Mouse (Mus musculus) A20 (cell line): ENCODE data around the gene Aktip.
A peak's percentile ranks its signal among the peaks of the same experiment; 100 is the strongest.

ENCODE experiments used
- DNase-seq: peaks from one replicate; pipeline ENCODE4 v3.0.0-alpha.2; 2011; ENCODE audit warnings: low read depth, low spot score

Gene Aktip

GRCm38 (mm10) chr8:91190816-91191340 is 8.9 kb downstream of the Aktip start:
- DNase-seq = peak; percentile 60

DNA sequence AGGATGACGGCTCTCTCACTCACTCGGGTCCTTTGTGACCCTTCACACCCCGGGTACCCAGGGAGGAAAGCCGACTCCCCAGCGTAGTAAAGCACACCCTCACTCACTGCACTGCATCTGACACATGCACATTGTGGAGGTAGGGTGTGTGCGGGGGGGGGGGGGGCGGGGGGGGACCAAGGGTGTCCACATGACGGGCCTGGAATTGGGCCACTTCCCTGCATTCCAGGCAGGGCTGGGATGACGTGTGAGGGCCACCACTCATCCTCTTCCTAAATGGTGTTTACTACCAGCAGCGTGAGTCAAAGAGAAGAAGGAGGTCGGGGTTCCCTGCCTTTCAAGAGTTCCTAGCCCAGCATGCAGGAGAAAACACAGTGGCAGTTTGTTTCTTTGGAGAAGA is 11.6 kb downstream of the Aktip start:
- no peak for DNase-seq

- peak; percentile 31 for DNase-seq
Measured at GRCm38 (mm10) chr8:91186372-91186771, 13.4 kb downstream of the Aktip start.

- DNase-seq = no peak
Measured at GRCm38 (mm10) chr8:91177708-91178107, 22.1 kb downstream of the Aktip start.

- DNase-seq = no peak
Measured at GRCm38 (mm10) chr8:91176176-91176575, 23.6 kb downstream of the Aktip start.

GRCm38 (mm10) chr8:91171605-91172004 is 28.2 kb downstream of the Aktip start:
- no peak for DNase-seq

- no peak for DNase-seq
Measured at GRCm38 (mm10) chr8:91170914-91171313, 28.9 kb downstream of the Aktip start.

DNA sequence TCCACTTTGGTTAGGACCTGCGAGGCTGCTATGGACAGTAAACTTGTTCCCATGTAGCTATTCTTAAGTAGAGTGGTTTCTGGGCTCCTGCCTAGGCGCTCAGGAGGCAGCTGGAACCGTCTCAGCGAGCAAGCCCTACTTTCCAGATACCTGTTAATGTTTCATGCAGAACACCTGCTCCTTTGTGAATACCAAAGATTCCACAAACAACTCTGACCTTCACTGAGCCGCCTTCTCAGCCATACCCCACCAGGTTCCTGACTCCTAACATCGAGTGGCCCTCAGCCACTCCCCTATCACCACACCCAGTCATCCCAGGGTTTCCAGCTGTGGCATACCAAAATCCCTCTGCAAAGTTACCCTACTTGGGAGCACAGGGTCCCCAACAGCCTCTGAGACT is 29.6 kb downstream of the Aktip start:
- no peak for DNase-seq

GRCm38 (mm10) chr8:91159959-91160800 is 39.6 kb downstream of the Aktip start:
- DNase-seq = no peak

DNA sequence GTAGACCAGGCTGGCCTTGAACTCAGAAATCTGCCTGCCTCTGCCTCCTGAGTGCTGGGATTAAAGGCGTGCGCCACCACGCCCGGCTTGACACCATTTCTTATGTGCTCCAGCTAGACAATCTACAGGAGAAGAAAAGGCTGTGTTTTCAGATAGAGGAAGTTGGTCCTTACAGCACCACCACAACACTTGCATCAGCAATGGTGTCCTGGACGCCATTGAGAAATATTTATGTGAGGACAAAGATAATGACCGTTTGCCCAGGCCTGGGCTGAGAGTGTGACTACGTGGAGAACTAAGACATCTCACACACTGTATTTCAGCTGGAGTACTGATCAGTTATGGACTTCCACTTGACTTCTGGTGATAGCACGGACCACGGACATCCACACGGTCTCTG is 41.2 kb downstream of the Aktip start:
- no peak for DNase-seq

- peak; percentile 69 for DNase-seq
Measured at GRCm38 (mm10) chr8:91154564-91154963, 45.2 kb downstream of the Aktip start.

GRCm38 (mm10) chr8:91153831-91154230 is 45.9 kb downstream of the Aktip start:
- DNase-seq = peak; percentile 23

- no peak for DNase-seq
Measured at GRCm38 (mm10) chr8:91151531-91151930, 48.2 kb downstream of the Aktip start.

GRCm38 (mm10) chr8:91149298-91149697 is 50.5 kb downstream of the Aktip start:
- no peak for DNase-seq

GRCm38 (mm10) chr8:91148643-91149178 is 51.1 kb downstream of the Aktip start:
- no peak for DNase-seq

- DNase-seq = peak; percentile 63
Measured at GRCm38 (mm10) chr8:91147715-91148114, 52.1 kb downstream of the Aktip start.

GRCm38 (mm10) chr8:91140828-91141227 is 58.9 kb downstream of the Aktip start:
- no peak for DNase-seq

DNA sequence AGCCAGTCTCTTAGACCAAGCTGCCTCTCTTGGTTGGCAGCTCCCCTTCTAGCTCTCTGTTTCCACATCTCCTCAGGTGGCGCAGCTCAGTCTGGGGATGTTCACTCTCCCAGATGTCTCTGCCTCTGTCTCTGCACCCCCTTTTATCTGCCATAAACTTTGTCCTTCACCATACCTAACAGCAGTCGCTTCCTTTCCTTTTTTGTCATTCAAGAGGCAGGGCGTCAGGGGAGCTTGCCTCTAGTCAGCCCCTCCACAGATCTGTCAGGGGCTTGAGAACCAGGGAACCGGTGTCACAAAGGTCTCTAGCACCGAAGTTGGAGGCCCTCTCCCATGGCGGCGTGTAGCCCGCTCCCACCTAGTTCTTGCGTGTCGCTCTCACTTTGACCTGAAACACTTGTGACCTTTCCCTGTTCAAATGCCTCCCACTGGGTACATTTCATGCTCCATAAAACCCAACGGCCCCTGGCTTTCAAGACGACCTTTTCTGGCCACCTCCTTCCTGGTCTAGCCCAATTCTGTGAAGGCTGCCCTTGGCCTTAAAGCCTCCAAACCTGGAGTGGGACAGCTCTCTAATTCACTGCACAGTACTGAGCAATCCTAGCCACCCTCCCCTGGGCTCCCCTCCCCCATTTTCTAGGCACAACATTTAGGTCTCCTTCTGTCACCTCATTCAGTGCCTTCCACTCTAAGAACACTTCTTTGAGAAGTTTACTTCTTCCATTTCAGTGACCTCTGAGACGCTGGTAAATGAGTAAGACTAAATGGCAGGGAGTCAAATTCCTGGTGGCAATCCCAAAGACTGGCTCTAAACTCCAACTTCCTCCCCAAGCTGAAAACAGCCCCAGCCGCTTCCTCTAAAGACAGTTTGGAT is 64.2 kb downstream of the Aktip start:
- DNase-seq = no peak

GRCm38 (mm10) chr8:91134659-91135058 is 65.1 kb downstream of the Aktip start:
- no peak for DNase-seq

GRCm38 (mm10) chr8:91134070-91134475 is 65.7 kb downstream of the Aktip start:
- no peak for DNase-seq

- DNase-seq = peak; percentile 100
Measured at GRCm38 (mm10) chr8:91133441-91134069, 66.2 kb downstream of the Aktip start.

DNA sequence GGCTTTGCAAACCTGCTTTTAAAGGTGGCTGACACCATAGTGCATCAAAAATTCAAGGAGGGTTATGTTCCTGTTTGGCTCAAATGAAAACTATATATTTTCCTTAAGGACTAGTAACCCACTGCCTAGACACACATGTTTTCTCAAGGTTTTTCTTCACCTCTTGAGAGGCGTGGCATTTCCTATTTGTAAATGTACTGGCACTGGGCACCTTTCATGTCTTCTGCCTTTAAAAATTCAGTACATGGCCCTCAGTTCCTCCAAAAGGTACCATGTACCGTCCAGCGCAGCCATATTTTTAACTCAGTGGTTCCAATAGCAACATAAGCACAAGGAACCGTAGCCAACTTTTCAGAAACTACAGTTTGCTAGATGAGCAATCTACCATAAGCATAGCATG is 67.0 kb downstream of the Aktip start:
- DNase-seq = no peak
